Mouse (Mus musculus) thymus, postnatal 10 days (tissue): ENCODE results near the gene Adam17.

ENCODE experiments used
- DNase-seq, 2 experiments: peaks; one replicate each; pipeline ENCODE4 v3.0.0; 2021; ENCODE audit warnings: low spot score in 2 of 2

Adam17 gene

GRCm38 (mm10) chr12:21312201-21312600 is 61.2 kb downstream of the Adam17 start:
- DNase-seq: no peak

GRCm38 (mm10) chr12:21306721-21307120 is 66.7 kb downstream of the Adam17 start:
- no peak for DNase-seq

- DNase-seq: no peak
Observed at GRCm38 (mm10) chr12:21305741-21306140, 67.7 kb downstream of the Adam17 start.

GRCm38 (mm10) chr12:21302361-21302783 is 71.1 kb downstream of the Adam17 start:
- DNase-seq: no peak

- DNase-seq: no peak
Observed at GRCm38 (mm10) chr12:21301932-21302331, 71.5 kb downstream of the Adam17 start.

GRCm38 (mm10) chr12:21301324-21301723 is 72.1 kb downstream of the Adam17 start:
- no peak for DNase-seq

- DNase-seq: no peak
Observed at GRCm38 (mm10) chr12:21298856-21299255, 74.6 kb downstream of the Adam17 start.

- no peak for DNase-seq
Observed at GRCm38 (mm10) chr12:21289651-21290050, 83.8 kb downstream of the Adam17 start.

GRCm38 (mm10) chr12:21288716-21289395 is 84.6 kb downstream of the Adam17 start:
- no peak for DNase-seq

GRCm38 (mm10) chr12:21286712-21287650 is 86.5 kb downstream of the Adam17 start:
- DNase-seq: peak; percentile 18 to 26

- DNase-seq: peak; percentile 97 to 98
Observed at GRCm38 (mm10) chr12:21286243-21286622, 87.2 kb downstream of the Adam17 start, which contains the start of gene Itgb1bp1. Gene Itgb1bp1, minus strand, starts transcription at chr12:21286284.

- DNase-seq: no peak
Observed at GRCm38 (mm10) chr12:21285508-21286242, 87.8 kb downstream of the Adam17 start.

- DNase-seq: no peak
Observed at GRCm38 (mm10) chr12:21284761-21285441, 88.5 kb downstream of the Adam17 start, which contains the start of gene Cpsf3. Gene Cpsf3, plus strand, starts transcription at chr12:21285391.

GRCm38 (mm10) chr12:21277352-21277864 is 96.0 kb downstream of the Adam17 start:
- DNase-seq: no peak

GRCm38 (mm10) chr12:21274446-21274845 is 99.0 kb downstream of the Adam17 start:
- no peak for DNase-seq
